Mouse (Mus musculus): Measurements from ENCODE around the gene Reln. TPM values are rescaled to one million over a fixed set of nuclear protein-coding genes. Genes with fewer than 3 reads are reported as not detected.

Gene Reln
- polyA plus RNA-seq, 1 experiment from 2014 or later: 118 TPM

- Histone ChIP-seq H3K9ac (replicated peaks; ENCODE audit: low read depth, low read length) (no peak overlapping the region), H3K36me3 (ENCODE audit: control insufficient read depth, insufficient read depth, low read length) (no peaks in the 10 kb centered on the region), H3K4me1 (ENCODE audit: control insufficient read depth, insufficient read depth, low read length) (peaks cover 7% of the 10 kb centered on the region; the same call in 1 of the 2 replicates), H3K4me2 (ENCODE audit: low read depth, low read length) (no peak overlapping the region), H3K4me3 (ENCODE audit: low read depth, low read length) (no peak overlapping the region), H3K27ac (ENCODE audit: low read depth, low read length) (no peak overlapping the region), H3K9me3 (ENCODE audit: control insufficient read depth, low read length) (no peaks in the 10 kb centered on the region), H3K27me3 (ENCODE audit: control insufficient read depth, insufficient read depth, low read length) (no peaks in the 10 kb centered on the region)
- ATAC-seq (ENCODE audit: low read depth): no peak
- WGBS: 84% methylated on average over 6 of the region's 6 CpGs
These were observed 317.1 kb downstream of the Reln start for GRCm38 (mm10) chr5:22027240-22027875.

- H3K4me2 ChIP-seq (ENCODE audit: low read depth, low read length): no peak overlapping the region
- H3K9ac ChIP-seq (replicated peaks; ENCODE audit: low read depth, low read length): no peak overlapping the region
- WGBS: 95% methylated on average over 4 of the region's 4 CpGs
- H3K4me3 ChIP-seq (ENCODE audit: low read depth, low read length): no peak overlapping the region
- ATAC-seq (ENCODE audit: low read depth): no peak
- no peaks in the 10 kb centered on the region for H3K9me3 ChIP-seq (ENCODE audit: control insufficient read depth, low read length)
- no peaks in the 10 kb centered on the region for H3K36me3 ChIP-seq (ENCODE audit: control insufficient read depth, insufficient read depth, low read length)
- H3K27ac ChIP-seq (ENCODE audit: low read depth, low read length): no peak overlapping the region
- H3K27me3 ChIP-seq (ENCODE audit: control insufficient read depth, insufficient read depth, low read length): no peaks in the 10 kb centered on the region
- H3K4me1 ChIP-seq (ENCODE audit: control insufficient read depth, insufficient read depth, low read length): no peaks in the 10 kb centered on the region
These were observed 318.8 kb downstream of the Reln start for GRCm38 (mm10) chr5:22025746-22026145.

- Histone ChIP-seq H3K4me3 (ENCODE audit: low read depth, low read length) (no peak overlapping the region), H3K4me1 (ENCODE audit: control insufficient read depth, insufficient read depth, low read length) (no peaks in the 10 kb centered on the region), H3K9me3 (ENCODE audit: control insufficient read depth, low read length) (no peaks in the 10 kb centered on the region), H3K9ac (replicated peaks; ENCODE audit: low read depth, low read length) (no peak overlapping the region), H3K4me2 (ENCODE audit: low read depth, low read length) (no peak overlapping the region), H3K27ac (ENCODE audit: low read depth, low read length) (no peak overlapping the region), H3K36me3 (ENCODE audit: control insufficient read depth, insufficient read depth, low read length) (no peaks in the 10 kb centered on the region), H3K27me3 (ENCODE audit: control insufficient read depth, insufficient read depth, low read length) (no peaks in the 10 kb centered on the region)
- 73% methylated on average over 3 of the region's 3 CpGs for whole genome bisulfite sequencing
- ATAC-seq (ENCODE audit: low read depth): no peak
These were observed 320.4 kb downstream of the Reln start for GRCm38 (mm10) chr5:22024108-22024507.

GRCm38 (mm10) chr5:22017896-22018295 is 326.6 kb downstream of the Reln start:
- H3K4me1 ChIP-seq (ENCODE audit: control insufficient read depth, insufficient read depth, low read length): no peaks in the 10 kb centered on the region; the same call in 1 of the 2 replicates
- H3K9me3 ChIP-seq (ENCODE audit: control insufficient read depth, low read length): no peaks in the 10 kb centered on the region
- no peak for ATAC-seq (ENCODE audit: low read depth)
- WGBS: 83% methylated on average over 3 of the region's 3 CpGs
- no peak overlapping the region for H3K9ac ChIP-seq (replicated peaks; ENCODE audit: low read depth, low read length)
- no peak overlapping the region for H3K27ac ChIP-seq (ENCODE audit: low read depth, low read length)
- no peak overlapping the region for H3K4me3 ChIP-seq (ENCODE audit: low read depth, low read length)
- no peaks in the 10 kb centered on the region for H3K36me3 ChIP-seq (ENCODE audit: control insufficient read depth, insufficient read depth, low read length)
- no peak overlapping the region for H3K4me2 ChIP-seq (ENCODE audit: low read depth, low read length)
- no peaks in the 10 kb centered on the region for H3K27me3 ChIP-seq (ENCODE audit: control insufficient read depth, insufficient read depth, low read length)

GRCm38 (mm10) chr5:22014459-22014858 is 330.0 kb downstream of the Reln start:
- peak; percentile 83 for ATAC-seq (ENCODE audit: low read depth)
- 40% methylated on average over 3 of the region's 3 CpGs for whole genome bisulfite sequencing
- no peak overlapping the region for H3K9ac ChIP-seq (replicated peaks; ENCODE audit: low read depth, low read length)

GRCm38 (mm10) chr5:22009142-22009541 is 335.4 kb downstream of the Reln start:
- Histone ChIP-seq H3K36me3 (ENCODE audit: control insufficient read depth, insufficient read depth, low read length) (no peaks in the 10 kb centered on the region), H3K27ac (ENCODE audit: low read depth, low read length) (no peak overlapping the region), H3K4me3 (ENCODE audit: low read depth, low read length) (no peak overlapping the region), H3K9me3 (ENCODE audit: control insufficient read depth, low read length) (no peaks in the 10 kb centered on the region), H3K27me3 (ENCODE audit: control insufficient read depth, insufficient read depth, low read length) (no peaks in the 10 kb centered on the region), H3K9ac (replicated peaks; ENCODE audit: low read depth, low read length) (no peak overlapping the region), H3K4me2 (ENCODE audit: low read depth, low read length) (no peak overlapping the region), H3K4me1 (ENCODE audit: control insufficient read depth, insufficient read depth, low read length) (no peaks in the 10 kb centered on the region; the same call in 1 of the 2 replicates)
- ATAC-seq (ENCODE audit: low read depth): no peak
- whole genome bisulfite sequencing: 79% methylated on average over 8 of the region's 8 CpGs

More at GRCm38 (mm10) chr5:22014459-22014858, 330.0 kb downstream of the Reln start:
- Histone ChIP-seq H3K4me2 (ENCODE audit: low read depth, low read length) (no peak overlapping the region), H3K27me3 (ENCODE audit: control insufficient read depth, insufficient read depth, low read length) (no peaks in the 10 kb centered on the region), H3K9me3 (ENCODE audit: control insufficient read depth, low read length) (no peaks in the 10 kb centered on the region), H3K36me3 (ENCODE audit: control insufficient read depth, insufficient read depth, low read length) (no peaks in the 10 kb centered on the region), H3K27ac (ENCODE audit: low read depth, low read length) (no peak overlapping the region), H3K4me1 (ENCODE audit: control insufficient read depth, insufficient read depth, low read length) (no peaks in the 10 kb centered on the region; the same call in 1 of the 2 replicates), H3K4me3 (ENCODE audit: low read depth, low read length) (no peak overlapping the region)

- H3K27me3 ChIP-seq (ENCODE audit: control insufficient read depth, insufficient read depth, low read length): no peaks in the 10 kb centered on the region
- peak; percentile 66 for ATAC-seq (ENCODE audit: low read depth)
- H3K4me3 ChIP-seq (ENCODE audit: low read depth, low read length): no peak overlapping the region
- H3K36me3 ChIP-seq (ENCODE audit: control insufficient read depth, insufficient read depth, low read length): no peaks in the 10 kb centered on the region
- no peak overlapping the region for H3K4me2 ChIP-seq (ENCODE audit: low read depth, low read length)
- no peak overlapping the region for H3K9ac ChIP-seq (replicated peaks; ENCODE audit: low read depth, low read length)
- H3K27ac ChIP-seq (ENCODE audit: low read depth, low read length): no peak overlapping the region
- 61% methylated on average over 11 of the region's 11 CpGs for WGBS
- no peaks in the 10 kb centered on the region for H3K9me3 ChIP-seq (ENCODE audit: control insufficient read depth, low read length)
- H3K4me1 ChIP-seq (ENCODE audit: control insufficient read depth, insufficient read depth, low read length): no peaks in the 10 kb centered on the region
These were observed 337.0 kb downstream of the Reln start for GRCm38 (mm10) chr5:22007304-22008059.

- Histone ChIP-seq H3K9me3 (ENCODE audit: control insufficient read depth, low read length) (no peaks in the 10 kb centered on the region), H3K4me2 (ENCODE audit: low read depth, low read length) (no peak overlapping the region), H3K27me3 (ENCODE audit: control insufficient read depth, insufficient read depth, low read length) (no peaks in the 10 kb centered on the region), H3K4me1 (ENCODE audit: control insufficient read depth, insufficient read depth, low read length) (no peaks in the 10 kb centered on the region), H3K4me3 (ENCODE audit: low read depth, low read length) (no peak overlapping the region), H3K9ac (replicated peaks; ENCODE audit: low read depth, low read length) (no peak overlapping the region), H3K36me3 (ENCODE audit: control insufficient read depth, insufficient read depth, low read length) (no peaks in the 10 kb centered on the region), H3K27ac (ENCODE audit: low read depth, low read length) (no peak overlapping the region)
- no peak for ATAC-seq (ENCODE audit: low read depth)
- 91% methylated on average over 4 of the region's 4 CpGs for WGBS
These were observed 340.6 kb downstream of the Reln start for GRCm38 (mm10) chr5:22003858-22004257.

- no peaks in the 10 kb centered on the region for H3K36me3 ChIP-seq (ENCODE audit: control insufficient read depth, insufficient read depth, low read length)
- no peak overlapping the region for H3K9ac ChIP-seq (replicated peaks; ENCODE audit: low read depth, low read length)
- no peak overlapping the region for H3K4me2 ChIP-seq (ENCODE audit: low read depth, low read length)
- no peak overlapping the region for H3K27ac ChIP-seq (ENCODE audit: low read depth, low read length)
- no peak overlapping the region for H3K4me3 ChIP-seq (ENCODE audit: low read depth, low read length)
- no peaks in the 10 kb centered on the region for H3K9me3 ChIP-seq (ENCODE audit: control insufficient read depth, low read length)
- no peak for ATAC-seq (ENCODE audit: low read depth)
- no peaks in the 10 kb centered on the region for H3K27me3 ChIP-seq (ENCODE audit: control insufficient read depth, insufficient read depth, low read length)
- 88% methylated on average over 5 of the region's 5 CpGs for WGBS
- H3K4me1 ChIP-seq (ENCODE audit: control insufficient read depth, insufficient read depth, low read length): no peaks in the 10 kb centered on the region
These were observed 356.8 kb downstream of the Reln start for GRCm38 (mm10) chr5:21987711-21988110.
